Mouse (Mus musculus) embryonic stem cell, embryonic (primary cell): Measurements from ENCODE around the gene Gm20806.
"Not testable (repeated sequence)": the region's sequence is repeated elsewhere in the genome, so short reads cannot be mapped to it uniquely, and the experiment has no call there.

Experiments used
- CTCF ChIA-PET, 4 experiments: fragments of 300-600 bp in 2 of 4; fragments of 350-600 bp in 2 of 4; sonication (Branson Sonifier 250); formaldehyde crosslinking; loops; one replicate each; lab custom pipeline; 2022; ENCODE audit warnings: inconsistent platforms in 2 of 4; lab: Charles Lee
- POLR2A ChIA-PET, 4 experiments: fragments of 300-600 bp in 2 of 4; fragments of 350-600 bp in 2 of 4; sonication (Branson Sonifier 250); formaldehyde crosslinking; loops; one replicate each; lab custom pipeline; 2022; ENCODE audit warnings: antibody characterized with exemption in 4 of 4, inconsistent platforms in 1 of 4; lab: Charles Lee

The Gm20806 gene

DNA sequence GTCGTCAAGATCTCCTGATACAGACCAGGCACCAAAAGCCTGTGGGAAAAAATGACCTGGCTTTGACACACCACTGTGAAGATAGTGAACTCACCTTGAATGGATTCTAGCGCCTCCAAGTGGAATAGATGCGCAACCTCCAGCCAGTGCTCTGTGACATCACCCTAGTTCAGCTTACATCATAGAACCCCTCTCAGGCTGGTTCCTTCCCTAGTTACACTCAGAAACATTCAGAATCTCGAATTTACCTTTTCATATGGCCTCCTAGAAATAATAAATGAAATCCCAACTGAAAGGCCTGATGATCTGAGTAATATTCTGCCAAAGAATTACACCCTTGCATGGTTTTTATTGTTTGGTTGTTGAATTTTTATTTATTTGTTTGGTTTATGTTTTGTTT lies at the start of gene Gm20806:
Gene Gm20806 (minus strand): TSS at position 101 of the 400 bp plus-strand sequence.
- CTCF ChIA-PET, POLR2A ChIA-PET: not testable (repeated sequence)
